Mouse (Mus musculus) ES-E14 (cell line): Measurements from ENCODE around the gene Zbtb7a. TPM values are rescaled to one million over a fixed set of nuclear protein-coding genes. Genes with fewer than 3 reads are reported as not detected.

Source experiments
- DNase-seq: peaks from one replicate; pipeline ENCODE4 v3.0.0-alpha.2; 2013; ENCODE audit warnings: low read depth, low spot score
- H3K27ac ChIP-seq: 2 replicates; pipeline ENCODE4 v1.5.1; 2012; ENCODE audit warnings: low read depth, mild to moderate bottlenecking, low read length, moderate library complexity, mixed read lengths; ENCODE audit not compliant: poor library complexity, insufficient read depth, severe bottlenecking
- H3K36me3 ChIP-seq: 2 replicates; pipeline ENCODE4 v1.6.1; 2012; ENCODE audit warnings: mild to moderate bottlenecking, low read length, moderate library complexity, mixed read lengths; ENCODE audit not compliant: control insufficient read depth, poor library complexity, insufficient read depth, severe bottlenecking
- H3K4me1 ChIP-seq, 2 experiments: fragments of 150-350 bp in 1 of 2; sonication (generic) in 1 of 2; 2 replicates each; pipeline ENCODE4 v1.6.1; 2012; ENCODE audit warnings: low read length in 2 of 2, mild to moderate bottlenecking in 1 of 2, mixed read lengths in 1 of 2; ENCODE audit not compliant: control insufficient read depth in 2 of 2, insufficient read depth in 2 of 2, poor library complexity in 1 of 2
- H3K4me3 ChIP-seq, 2 experiments: fragments of 150-350 bp in 1 of 2; sonication (generic) in 1 of 2; 2 replicates each; pipeline ENCODE4 v1.5.1; 2012; ENCODE audit warnings: low read length in 2 of 2, low read depth in 1 of 2, mild to moderate bottlenecking in 1 of 2, mixed read lengths in 1 of 2; ENCODE audit not compliant: insufficient read depth in 1 of 2, poor library complexity in 1 of 2, severe bottlenecking in 1 of 2
- H3K9ac ChIP-seq: 2 replicates; pipeline ENCODE4 v1.6.1; 2012; ENCODE audit warnings: low read depth, mild to moderate bottlenecking, low read length, mixed read lengths; ENCODE audit not compliant: poor library complexity, insufficient read depth, severe bottlenecking
- H3K9me3 ChIP-seq: fragments of 150-350 bp; sonication (generic); 2 replicates; pipeline ENCODE4 v1.6.1; 2012; ENCODE audit warnings: low read depth, mild to moderate bottlenecking, low read length; ENCODE audit not compliant: control insufficient read depth, insufficient read depth
- CHD2 ChIP-seq: IDR thresholded peaks from 2 replicates; pipeline ENCODE4 v1.6.1; 2014; ENCODE audit warnings: mild to moderate bottlenecking, low read depth, low read length, inconsistent platforms
- HCFC1 ChIP-seq: IDR thresholded peaks from 2 replicates; pipeline ENCODE4 v1.6.1; 2012; ENCODE audit warnings: low read length, inconsistent platforms, borderline replicate concordance; ENCODE audit not compliant: insufficient read depth
- MAFK ChIP-seq: IDR thresholded peaks from 2 replicates; pipeline ENCODE4 v1.6.1; 2014; ENCODE audit warnings: mild to moderate bottlenecking, low read depth, low read length, inconsistent platforms; ENCODE audit not compliant: insufficient read depth
- ZC3H11A ChIP-seq: IDR thresholded peaks from 2 replicates; pipeline ENCODE4 v1.6.1; 2012; ENCODE audit warnings: low read depth, mild to moderate bottlenecking, inconsistent platforms, low read length, borderline replicate concordance
- ZNF384 ChIP-seq: IDR thresholded peaks from 2 replicates; pipeline ENCODE4 v1.6.1; 2012; ENCODE audit warnings: low read depth, low read length, inconsistent platforms
- in situ Hi-C, 2 experiments: fragments of 600-800 bp; cut with MboI; formaldehyde crosslinking; loops; one replicate each; pipeline ENCODE4 v1.15.1; 2025; ENCODE audit warnings: low sequenced_read_pairs in 2 of 2, inconsistent platforms in 1 of 2; ENCODE audit not compliant: unreplicated experiment in 2 of 2
- total RNA-seq: library from RNA; depleted of rRNA; stranded (reverse); fragments of 300-350 nt; gene quantifications from 2 replicates; pipeline ENCODE4 v1.2.3, GENCODE M21; 2012; rRNA removed

The Zbtb7a gene
- total RNA-seq = 15.7 and 30.1 TPM in 2 replicates

DNA sequence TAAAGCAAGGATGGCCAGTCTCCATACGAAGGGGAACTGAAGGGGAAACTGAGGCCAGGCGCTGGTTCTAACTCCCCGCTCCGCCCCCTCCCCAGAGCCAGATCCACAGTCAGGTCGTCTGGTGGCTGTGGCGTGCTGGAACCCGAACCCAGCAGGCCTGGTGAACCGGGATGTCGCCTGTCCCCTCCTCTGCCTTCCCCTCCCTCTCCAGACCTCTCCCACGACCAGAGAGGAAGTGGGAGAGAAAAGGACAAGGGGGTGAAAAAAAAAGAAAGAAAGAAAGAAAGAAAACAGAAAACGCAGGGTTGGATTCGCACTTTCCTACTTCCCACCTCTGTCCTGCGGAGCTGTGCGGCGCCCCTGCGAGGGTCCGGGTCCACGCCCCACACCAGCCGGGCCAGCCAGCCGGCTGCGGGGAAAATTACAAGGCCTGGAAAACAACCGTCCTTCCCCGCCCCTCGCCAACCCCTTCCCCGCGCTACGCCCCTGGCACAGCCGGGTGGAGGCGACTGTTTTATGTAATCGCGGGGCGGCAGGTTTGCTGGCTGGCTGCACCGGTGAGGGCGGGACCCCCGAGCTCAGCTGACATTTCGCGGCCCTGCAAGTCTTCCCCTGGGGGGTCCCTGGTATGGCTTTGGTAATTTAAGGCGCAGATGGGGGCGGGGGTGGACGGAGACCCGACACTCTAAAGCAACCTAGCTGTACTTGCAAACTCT lies at the start of gene Zbtb7a:
TSS of gene Zbtb7a (plus strand) at position 255 of the 716 bp plus-strand sequence.
- in situ Hi-C loops = no loop called here
- no peak for DNase-seq
- Histone ChIP-seq H3K4me3 (peak within 1 kb of the TSS; percentile 86 to 96), H3K9ac (peak within 1 kb of the TSS; percentile 91), H3K27ac (peak within 1 kb of the TSS; percentile 86; the same call in 1 of the 2 replicates), H3K9me3 (no peaks in the 10 kb centered on the region), H3K4me1 (peaks cover 0 to 21% of the 10 kb centered on the region in 2 experiments; a peak in 3 of 4 replicates), H3K36me3 (no peaks in the 10 kb centered on the region)
- TF ChIP-seq ZNF384 = no peak
- no peak for TF ChIP-seq HCFC1
- no peak for TF ChIP-seq MAFK
- TF ChIP-seq ZC3H11A = no peak
- no peak for TF ChIP-seq CHD2

DNA sequence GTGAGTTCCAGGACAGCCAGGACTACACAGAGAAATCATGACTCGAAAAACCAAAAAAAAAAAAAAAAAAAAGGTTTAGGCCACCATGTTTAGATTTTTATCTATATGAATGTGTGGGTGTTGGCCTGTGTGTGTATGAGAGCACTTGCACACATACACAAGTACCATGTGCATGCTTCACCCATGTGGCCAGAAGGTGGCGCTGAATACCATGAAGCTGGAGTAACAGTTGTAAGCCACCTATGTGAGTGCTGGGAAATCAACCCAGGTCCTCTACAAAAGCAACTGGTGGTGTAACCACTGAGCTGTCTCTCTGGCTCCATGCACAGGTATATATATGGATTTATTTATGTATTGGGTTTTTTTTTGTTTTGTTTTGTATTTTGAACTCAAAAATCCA lies 48.0 kb upstream of the Zbtb7a start:
- H3K9me3 ChIP-seq = no peaks in the 10 kb centered on the region
- H3K36me3 ChIP-seq = peaks cover 5% of the 10 kb centered on the region
- in situ Hi-C loops = no loop called here
- DNase-seq = peak; percentile 59
- peaks cover 0 to 8% of the 10 kb centered on the region in 2 experiments; a peak in 3 of 4 replicates for H3K4me1 ChIP-seq
- H3K9ac ChIP-seq = no peak overlapping the region
- no peak overlapping the region for H3K4me3 ChIP-seq
- no peak for TF ChIP-seq ZC3H11A
- no peak for TF ChIP-seq MAFK
- no peak for TF ChIP-seq HCFC1
- no peak for TF ChIP-seq ZNF384
- no peak for TF ChIP-seq CHD2
- H3K27ac ChIP-seq = no peak overlapping the region

DNA sequence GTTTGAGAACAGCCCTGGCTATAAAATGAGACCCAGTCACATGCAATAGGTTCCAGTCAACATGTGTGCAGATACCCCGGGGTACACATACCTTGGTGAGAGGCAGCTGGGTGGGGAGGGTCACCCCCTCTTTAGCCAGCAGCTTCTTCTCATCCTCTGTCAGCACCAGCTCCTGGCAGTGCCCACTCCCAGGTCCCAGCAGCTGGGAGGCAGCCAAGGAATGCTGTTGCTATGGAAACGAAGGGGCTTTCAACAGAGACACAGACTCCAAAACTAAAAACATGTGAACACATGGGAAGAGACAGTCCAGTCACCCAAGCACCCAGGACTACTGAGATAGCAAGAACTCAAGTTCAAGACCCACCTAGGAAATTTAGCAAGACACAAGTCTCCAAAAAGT lies 45.8 kb upstream of the Zbtb7a start:
- peaks cover 0 to 8% of the 10 kb centered on the region in 2 experiments; a peak in 1 of 4 replicates for H3K4me1 ChIP-seq
- TF ChIP-seq CHD2 (no peak), MAFK (no peak), ZC3H11A (no peak), ZNF384 (no peak), HCFC1 (no peak)
- no peak overlapping the region for H3K27ac ChIP-seq
- no peak overlapping the region for H3K9ac ChIP-seq
- H3K9me3 ChIP-seq = no peaks in the 10 kb centered on the region
- in situ Hi-C loops = no loop called here
- no peaks in the 10 kb centered on the region for H3K36me3 ChIP-seq
- no peak overlapping the region for H3K4me3 ChIP-seq
- DNase-seq = no peak

DNA sequence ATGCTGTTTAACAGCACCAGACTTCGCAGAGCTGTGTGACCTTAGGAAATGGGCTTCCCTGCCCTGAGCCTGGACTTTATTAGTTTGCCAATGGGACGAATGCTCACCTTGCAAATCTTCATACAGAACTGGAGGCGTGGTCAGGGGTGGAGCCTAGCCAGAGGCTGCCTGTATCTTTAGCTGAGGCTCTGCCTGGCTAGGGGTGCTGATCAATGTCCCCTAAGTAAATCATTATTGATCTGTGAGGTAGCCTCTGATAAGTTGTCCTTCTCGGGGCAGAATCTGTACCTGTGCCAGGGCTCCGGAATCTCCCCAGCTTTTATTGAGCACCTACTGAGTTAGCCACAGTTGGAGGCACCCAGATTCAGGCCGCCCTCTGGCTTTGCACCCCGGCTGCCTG lies 44.4 kb upstream of the Zbtb7a start:
- Histone ChIP-seq H3K9ac (no peak overlapping the region), H3K4me3 (no peak overlapping the region), H3K4me1 (peaks cover 0 to 15% of the 10 kb centered on the region in 2 experiments; a peak in 1 of 4 replicates), H3K27ac (no peak overlapping the region), H3K9me3 (no peaks in the 10 kb centered on the region), H3K36me3 (no peaks in the 10 kb centered on the region)
- in situ Hi-C loops = no loop called here
- DNase-seq = no peak
- TF ChIP-seq MAFK (no peak), CHD2 (no peak), ZC3H11A (no peak)
